ENCODE assay signal across 20 mouse cellular contexts in the genomic region with DNA sequence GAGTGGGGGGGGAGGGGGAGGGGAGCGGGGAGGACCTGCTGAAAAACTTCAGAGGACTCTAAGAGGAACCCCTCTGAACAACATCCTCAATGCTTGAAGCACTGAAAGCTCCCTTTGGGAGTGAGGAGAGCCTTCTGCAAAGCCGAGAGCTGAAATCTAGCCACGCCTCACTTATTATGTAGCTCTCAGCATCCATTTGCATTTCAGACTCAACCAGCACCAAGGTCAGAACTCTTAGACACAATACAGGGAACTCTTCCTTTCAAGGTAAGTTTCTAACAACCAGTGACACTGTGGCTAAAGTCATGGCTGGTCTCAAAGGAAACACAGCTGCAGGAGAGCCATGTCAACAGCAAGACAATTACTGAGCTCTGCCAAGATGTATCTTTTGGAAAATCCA.
DNase-seq lines count a peak whose midpoint lies in the region; TF ChIP-seq lines count a peak whose summit lies in the region.
"Had no signal": no experiment of that assay in that cellular context is flagged by ENCODE, and none has a peak within 500 bp of the region (broad histone marks: within the 10 kb centered on the region; RNA-seq: fewer than 3 reads in every experiment).

No protein-coding gene starts in this region.

- peak; percentile 22 for DNase-seq in heart, embryonic 10.5 days (ENCODE audit: low spot score)
- no peak for DNase-seq in heart, postnatal 14 days
- peak; percentile 81 for DNase-seq in ES-CJ7 (ENCODE audit: low read depth, low spot score)
- DNase-seq in ES-E14 (ENCODE audit: low read depth, low spot score), result peak; percentile 38
- DNase-seq in ZHBTc4 (ENCODE audit: low read depth, low spot score), result peak; percentile 80
- DNase-seq in frontal cortex, postnatal 25 days (ENCODE audit: low spot score in 2 of 2), result no peak
- DNase-seq in layer of hippocampus, postnatal 36 days, result no peak
- DNase-seq: adrenal gland, adult 2 months; adrenal gland, postnatal 10 days; adrenal gland, postnatal 36 days; cerebellum, adult 11-12 months; cerebellum, adult 2 months; cerebellum, adult 9-10 months; cerebellum, postnatal 10 days; cerebellum, postnatal 25 days; forebrain, postnatal 0 days had no signal

- no peaks in the 10 kb centered on the region for H3K27me3 ChIP-seq in heart, embryonic 10.5 days (ENCODE audit: insufficient read depth, poor library complexity, severe bottlenecking)
- H3K27me3 ChIP-seq: embryonic facial prominence, embryonic 12.5 days; forebrain, embryonic 13.5 days; forebrain, embryonic 15.5 days had no signal

- no peak overlapping the region for H3K27ac ChIP-seq in heart, embryonic 10.5 days
- H3K27ac ChIP-seq in ES-E14 (ENCODE audit: insufficient read depth, low read depth, low read length, poor library complexity, severe bottlenecking), result no peak overlapping the region; the same call in 1 of the 2 replicates
- H3K27ac ChIP-seq: embryonic facial prominence, embryonic 10.5 days; embryonic facial prominence, embryonic 12.5 days; forebrain, embryonic 13.5 days; forebrain, embryonic 15.5 days had no signal

- no peaks in the 10 kb centered on the region for H3K9me3 ChIP-seq in heart, embryonic 10.5 days
- no peaks in the 10 kb centered on the region for H3K9me3 ChIP-seq in ES-E14 (ENCODE audit: control insufficient read depth, insufficient read depth, low read depth, low read length)
- H3K9me3 ChIP-seq: embryonic facial prominence, embryonic 10.5 days; embryonic facial prominence, embryonic 12.5 days; forebrain, embryonic 13.5 days; forebrain, embryonic 15.5 days had no signal

- H3K4me3 ChIP-seq in heart, embryonic 10.5 days, result no peak overlapping the region
- H3K4me3 ChIP-seq in ES-E14 (ENCODE audit: insufficient read depth in 1 of 2, low read depth in 1 of 2, low read length in 2 of 2, poor library complexity in 1 of 2, severe bottlenecking in 1 of 2), result no peak overlapping the region
- H3K4me3 ChIP-seq: embryonic facial prominence, embryonic 10.5 days; embryonic facial prominence, embryonic 12.5 days; forebrain, embryonic 13.5 days; forebrain, embryonic 15.5 days had no signal

- no peak overlapping the region for H3K9ac ChIP-seq in ES-E14 (ENCODE audit: insufficient read depth, low read depth, low read length, poor library complexity, severe bottlenecking)
- H3K9ac ChIP-seq: embryonic facial prominence, embryonic 12.5 days; forebrain, embryonic 13.5 days; forebrain, embryonic 15.5 days; forebrain, postnatal 0 days had no signal

- intact Hi-C loops in heart, postnatal 14 days (cut with DNase I), result no loop called here

- in situ Hi-C loops in ES-E14 (cut with MboI; ENCODE audit: low sequenced_read_pairs in 2 of 2, unreplicated experiment in 2 of 2), result no loop called here

- H3K36me3 ChIP-seq in heart, embryonic 10.5 days, result peaks cover 47% of the 10 kb centered on the region
- H3K36me3 ChIP-seq in ES-E14 (ENCODE audit: control insufficient read depth, insufficient read depth, low read length, poor library complexity, severe bottlenecking), result no peaks in the 10 kb centered on the region; the same call in 1 of the 2 replicates

- H3K4me1 ChIP-seq in heart, embryonic 10.5 days, result no peaks in the 10 kb centered on the region
- H3K4me1 ChIP-seq in ES-E14 (ENCODE audit: control insufficient read depth in 2 of 2, insufficient read depth in 2 of 2, low read length in 2 of 2, poor library complexity in 1 of 2), result peaks cover 11 to 12% of the 10 kb centered on the region in 2 experiments; a peak in 3 of 4 replicates
- H3K4me1 ChIP-seq: embryonic facial prominence, embryonic 10.5 days; embryonic facial prominence, embryonic 12.5 days; forebrain, embryonic 13.5 days; forebrain, embryonic 15.5 days had no signal

- WGBS in heart, embryonic 10.5 days, result 87% methylated on average over 3 of the region's 3 CpGs

TF ChIP-seq in ES-E14, 5 proteins besides CTCF, POLR2A, EP300 and RAD21:
- TF ChIP-seq ZNF384 (IDR thresholded peaks at IDR 0.05; ENCODE audit: low read depth, low read length) (no peak), CHD2 (IDR thresholded peaks at IDR 0.05; ENCODE audit: low read depth, low read length) (no peak), ZC3H11A (IDR thresholded peaks at IDR 0.05; ENCODE audit: borderline replicate concordance, low read depth, low read length) (no peak), HCFC1 (IDR thresholded peaks at IDR 0.05; ENCODE audit: borderline replicate concordance, insufficient read depth, low read length) (no peak), MAFK (IDR thresholded peaks at IDR 0.05; ENCODE audit: insufficient read depth, low read depth, low read length) (no peak)

Comparison
In these comparisons a context has a peak if more than half of its experiments do, and no peak if none do; other contexts are left out.
1. DNase-seq: peak in heart, embryonic 10.5 days (single experiment), ES-CJ7 (single experiment), ES-E14 (single experiment) and ZHBTc4 (single experiment); none in heart, postnatal 14 days (0 of 2), frontal cortex, postnatal 25 days (0 of 2) and layer of hippocampus, postnatal 36 days (0 of 2).